Comparison of ENCODE assay signal across 26 mouse cellular contexts in the genomic region with DNA sequence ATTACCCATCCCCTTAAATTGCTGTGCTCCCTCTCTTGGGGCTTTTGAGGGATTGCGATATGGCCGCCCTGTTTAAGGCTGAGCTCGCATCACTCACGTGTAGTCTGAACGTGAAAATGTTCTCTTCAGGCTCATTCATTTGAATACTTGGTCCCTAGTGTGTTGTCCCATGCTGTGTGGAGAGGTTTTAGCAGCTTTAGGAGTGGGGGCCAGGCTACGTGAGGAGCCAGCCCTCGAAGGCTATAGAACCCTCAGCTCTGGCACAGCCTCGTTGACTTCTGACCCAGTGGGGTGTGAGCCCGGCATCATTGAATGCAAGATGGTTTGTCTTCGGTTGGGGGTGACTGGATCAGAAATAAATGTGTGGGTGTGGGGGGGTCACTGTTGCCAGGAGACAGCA.
DNase-seq lines count a peak whose midpoint lies in the region; ATAC-seq lines count a peak whose summit lies in the region.
"Had no signal": no experiment of that assay in that cellular context is flagged by ENCODE, and none has a peak within 500 bp of the region (broad histone marks: within the 10 kb centered on the region; RNA-seq: fewer than 3 reads in every experiment).

No protein-coding gene starts in this region.

- no peaks in the 10 kb centered on the region for H3K9me3 ChIP-seq in midbrain, embryonic 11.5 days (ENCODE audit: control insufficient read depth, low read length)
- no peaks in the 10 kb centered on the region for H3K9me3 ChIP-seq in midbrain, embryonic 13.5 days
- no peaks in the 10 kb centered on the region for H3K9me3 ChIP-seq in embryonic facial prominence, embryonic 12.5 days
- no peaks in the 10 kb centered on the region for H3K9me3 ChIP-seq in limb, embryonic 10.5 days (replicated peaks)
- H3K9me3 ChIP-seq: embryonic facial prominence, embryonic 13.5 days; heart, embryonic 12.5 days; intestine, embryonic 15.5 days; limb, embryonic 15.5 days; neural tube, embryonic 13.5 days; stomach, embryonic 15.5 days had no signal

- peak; percentile 12 for DNase-seq in cerebellum, postnatal 10 days
- DNase-seq in cerebellum, postnatal 25 days: no peak
- DNase-seq in midbrain, embryonic 11.5 days (ENCODE audit: low spot score, missing footprints): no peak
- no peak for DNase-seq in limb, embryonic 10.5 days (ENCODE audit: low spot score)
- no peak for DNase-seq in T-cell, adult 2 months (ENCODE audit: low spot score)
- no peak for DNase-seq in embryo, embryonic 11 days
- DNase-seq: adrenal gland, postnatal 14 days; cerebellum, adult 18-20 months; gastrocnemius, postnatal 10 days; heart, adult 11 months; heart, postnatal 36 days; kidney, adult 9 months; kidney, postnatal 36 days; layer of hippocampus, adult 9-11 months; spleen, adult 18-20 months had no signal

- ATAC-seq in midbrain, embryonic 11.5 days (ENCODE audit: low FRiP score): 0 out of 2 replicates have a peak, but pooled peaks have one; percentile 30
- no peak; the same call in 1 of the 2 replicates for ATAC-seq in midbrain, embryonic 13.5 days
- ATAC-seq in embryonic facial prominence, embryonic 12.5 days (ENCODE audit: insufficient number of reproducible peaks, insufficient read depth, low FRiP score, low TSS enrichment): peak; percentile 64; the same call in 1 of the 2 replicates
- ATAC-seq: activated CD4-positive, CD25-positive, alpha-beta regulatory T cell, adult 4 months; intestine, embryonic 15.5 days; lung, postnatal 0 days; Patski had no signal

- H3K4me3 ChIP-seq in midbrain, embryonic 11.5 days (ENCODE audit: low read depth, low read length): no peak overlapping the region
- H3K4me3 ChIP-seq in midbrain, embryonic 13.5 days (replicated peaks): no peak overlapping the region
- H3K4me3 ChIP-seq in embryonic facial prominence, embryonic 12.5 days: no peak overlapping the region
- H3K4me3 ChIP-seq in limb, embryonic 10.5 days: no peak overlapping the region
- H3K4me3 ChIP-seq: embryonic facial prominence, embryonic 13.5 days; heart, embryonic 12.5 days; intestine, embryonic 15.5 days; limb, embryonic 15.5 days; neural tube, embryonic 13.5 days; stomach, embryonic 15.5 days had no signal

- H3K9ac ChIP-seq in midbrain, embryonic 11.5 days (ENCODE audit: low read length): no peak overlapping the region
- H3K9ac ChIP-seq in midbrain, embryonic 13.5 days (replicated peaks): no peak overlapping the region
- H3K9ac ChIP-seq in embryonic facial prominence, embryonic 12.5 days: no peak overlapping the region
- H3K9ac ChIP-seq: embryonic facial prominence, embryonic 13.5 days; heart, embryonic 12.5 days; intestine, embryonic 15.5 days; limb, embryonic 15.5 days; neural tube, embryonic 13.5 days; stomach, embryonic 15.5 days had no signal

- no peaks in the 10 kb centered on the region for H3K36me3 ChIP-seq in midbrain, embryonic 11.5 days (ENCODE audit: control insufficient read depth, insufficient read depth, low read length)
- no peaks in the 10 kb centered on the region for H3K36me3 ChIP-seq in midbrain, embryonic 13.5 days
- H3K36me3 ChIP-seq in embryonic facial prominence, embryonic 12.5 days: no peaks in the 10 kb centered on the region
- no peaks in the 10 kb centered on the region for H3K36me3 ChIP-seq in limb, embryonic 10.5 days
- H3K36me3 ChIP-seq: embryonic facial prominence, embryonic 13.5 days; heart, embryonic 12.5 days; intestine, embryonic 15.5 days; limb, embryonic 15.5 days; neural tube, embryonic 13.5 days; stomach, embryonic 15.5 days had no signal

- H3K4me2 ChIP-seq in midbrain, embryonic 11.5 days: no peak overlapping the region
- H3K4me2 ChIP-seq in midbrain, embryonic 13.5 days (replicated peaks): no peak overlapping the region
- no peak overlapping the region for H3K4me2 ChIP-seq in embryonic facial prominence, embryonic 12.5 days (replicated peaks)
- H3K4me2 ChIP-seq: embryonic facial prominence, embryonic 13.5 days; heart, embryonic 12.5 days; intestine, embryonic 15.5 days; limb, embryonic 15.5 days; neural tube, embryonic 13.5 days; stomach, embryonic 15.5 days had no signal

- H3K4me1 ChIP-seq in midbrain, embryonic 11.5 days (ENCODE audit: control insufficient read depth, insufficient read depth, low read length): no peaks in the 10 kb centered on the region
- peaks cover 7% of the 10 kb centered on the region for H3K4me1 ChIP-seq in midbrain, embryonic 13.5 days (replicated peaks)
- H3K4me1 ChIP-seq in embryonic facial prominence, embryonic 12.5 days: peaks cover 11% of the 10 kb centered on the region; the same call in 1 of the 2 replicates
- peaks cover 24% of the 10 kb centered on the region for H3K4me1 ChIP-seq in limb, embryonic 10.5 days
- H3K4me1 ChIP-seq: intestine, embryonic 15.5 days; stomach, embryonic 15.5 days had no signal

- H3K27me3 ChIP-seq in midbrain, embryonic 11.5 days (ENCODE audit: control insufficient read depth, insufficient read depth, low read length): no peaks in the 10 kb centered on the region
- no peaks in the 10 kb centered on the region for H3K27me3 ChIP-seq in midbrain, embryonic 13.5 days
- no peaks in the 10 kb centered on the region for H3K27me3 ChIP-seq in embryonic facial prominence, embryonic 12.5 days
- peaks cover 3% of the 10 kb centered on the region; the same call in 1 of the 2 replicates for H3K27me3 ChIP-seq in limb, embryonic 10.5 days (ENCODE audit: low read depth, poor library complexity, severe bottlenecking)
- H3K27me3 ChIP-seq: embryonic facial prominence, embryonic 13.5 days; heart, embryonic 12.5 days; intestine, embryonic 15.5 days; limb, embryonic 15.5 days; neural tube, embryonic 13.5 days; Patski; stomach, embryonic 15.5 days had no signal

- WGBS in midbrain, embryonic 11.5 days: 62% methylated on average over 10 of the region's 10 CpGs
- WGBS in midbrain, embryonic 13.5 days: 56% methylated on average over 10 of the region's 10 CpGs
- WGBS in embryonic facial prominence, embryonic 12.5 days: 60% methylated on average over 10 of the region's 10 CpGs
- WGBS in limb, embryonic 10.5 days: 74% methylated on average over 10 of the region's 10 CpGs

- H3K27ac ChIP-seq in midbrain, embryonic 11.5 days (ENCODE audit: low read depth, low read length): no peak overlapping the region
- no peak overlapping the region for H3K27ac ChIP-seq in midbrain, embryonic 13.5 days
- no peak overlapping the region for H3K27ac ChIP-seq in embryonic facial prominence, embryonic 12.5 days
- peak overlapping the region; percentile 73 for H3K27ac ChIP-seq in limb, embryonic 10.5 days
- H3K27ac ChIP-seq: embryonic facial prominence, embryonic 13.5 days; intestine, embryonic 15.5 days; limb, embryonic 15.5 days; neural tube, embryonic 13.5 days; stomach, embryonic 15.5 days had no signal

Comparison
In these comparisons a context has a peak if more than half of its experiments do, and no peak if none do; other contexts are left out.
1. DNase-seq: peak in cerebellum, postnatal 10 days (2 of 2); none in cerebellum, postnatal 25 days (0 of 2), midbrain, embryonic 11.5 days (single experiment), limb, embryonic 10.5 days (single experiment), T-cell, adult 2 months (single experiment) and embryo, embryonic 11 days (single experiment).